Mouse (Mus musculus) spleen, adult 2 months (tissue): ENCODE data around the gene Zfp988.

Experiments
- CTCF ChIP-seq: fragments of 200-500 bp; IDR thresholded peaks from 2 replicates; pipeline ENCODE4 v1.5.1; 2011; ENCODE audit warnings: mild to moderate bottlenecking, inconsistent platforms; ENCODE audit not compliant: insufficient read depth, insufficient read length, insufficient replicate concordance; ENCODE audit errors: extremely low read depth
- POLR2A ChIP-seq: fragments of 200-500 bp; IDR thresholded peaks from 2 replicates; pipeline ENCODE4 v1.6.1; 2011; ENCODE audit warnings: low read depth, low read length, inconsistent platforms

DNA sequence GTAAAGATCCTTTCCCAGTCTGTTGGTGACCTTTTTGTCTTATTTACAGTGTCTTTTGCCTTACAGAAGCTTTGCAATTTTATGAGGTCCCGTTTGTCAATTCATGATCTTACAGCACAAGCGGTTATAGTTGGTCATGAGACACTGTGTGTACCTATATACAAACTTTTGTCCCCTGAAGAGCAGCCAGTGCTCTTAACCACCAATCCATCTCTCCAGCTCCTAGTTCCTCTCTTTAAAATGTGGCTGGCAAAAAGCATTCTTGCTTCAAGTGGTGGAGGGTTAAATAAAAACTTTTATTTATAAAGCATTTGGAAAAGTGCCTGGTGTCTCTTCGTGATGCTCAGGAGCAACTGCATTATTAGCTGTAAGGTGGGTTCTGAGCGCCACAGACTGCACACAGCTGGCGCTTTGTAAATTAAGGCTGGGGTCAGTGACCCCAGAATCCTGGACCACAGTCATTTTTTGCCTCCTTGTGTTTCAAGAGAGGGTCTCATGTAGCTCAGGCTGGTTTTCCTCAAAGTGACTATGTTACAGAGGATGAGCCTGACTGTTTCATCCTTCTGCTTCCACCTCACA is 32.6 kb downstream of the Zfp988 start:
- no peak for TF ChIP-seq CTCF
- TF ChIP-seq POLR2A, result no peak
